Mouse (Mus musculus): ENCODE measurements around the gene Olfr1157. TPM values are rescaled to one million over a fixed set of nuclear protein-coding genes. Genes with fewer than 3 reads are reported as not detected.

Gene Olfr1157
- total RNA-seq (2023; ENCODE audit: inconsistent age) = not detected in 4 replicates

GRCm38 (mm10) chr2:87968199-87968598, at the start of gene Olfr1157:
Olfr1157 (minus strand) TSS chr2:87968299.

GRCm38 (mm10) chr2:88007515-88008318, 39.6 kb upstream of the Olfr1157 start, which contains the start of gene Olfr1160:
Olfr1160 (minus strand) TSS chr2:88008268.

DNA sequence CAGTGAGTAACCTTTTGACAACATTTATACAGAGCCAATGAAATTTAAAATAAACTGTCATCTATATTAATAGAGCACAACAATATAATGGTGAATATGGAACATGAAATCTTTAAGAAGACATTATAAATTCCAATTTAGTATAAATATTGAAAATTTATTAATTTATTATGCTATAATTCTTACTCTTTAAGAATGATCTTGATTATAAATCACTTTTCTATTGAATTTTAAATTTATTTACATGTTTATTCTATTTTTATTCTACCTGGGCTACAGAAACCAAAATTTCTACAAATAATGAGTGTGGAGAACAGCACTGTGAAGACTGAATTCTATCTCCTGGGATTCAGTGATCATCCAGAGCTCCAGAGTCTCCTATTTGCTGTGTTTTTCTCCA, 21.7 kb upstream of the Olfr1157 start, which contains the start of gene Olfr1158:
Olfr1158 (plus strand) TSS at position 301 of the 400 bp plus-strand sequence.

DNA sequence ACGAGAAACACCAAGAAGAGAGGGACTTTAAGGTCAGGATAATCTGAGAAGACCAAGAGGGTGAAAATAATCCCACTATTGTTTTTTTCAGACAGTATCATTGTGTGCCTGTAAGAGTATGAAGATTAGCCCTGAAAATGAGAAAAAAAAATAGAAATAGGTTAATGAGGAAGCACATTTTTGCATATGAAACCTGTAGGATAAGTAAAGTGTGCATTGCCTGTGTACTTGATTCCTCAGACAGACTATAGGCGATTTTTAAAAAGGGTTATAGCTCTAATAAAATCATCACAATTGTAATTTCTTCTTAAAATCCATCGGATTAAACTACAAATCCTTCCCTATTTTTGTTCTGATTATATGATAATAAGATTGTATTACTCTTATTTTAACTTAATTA, 6.5 kb upstream of the Olfr1157 start, which contains the start of gene Olfr74:
Olfr74 (minus strand) TSS at position 101 of the 400 bp plus-strand sequence.

DNA sequence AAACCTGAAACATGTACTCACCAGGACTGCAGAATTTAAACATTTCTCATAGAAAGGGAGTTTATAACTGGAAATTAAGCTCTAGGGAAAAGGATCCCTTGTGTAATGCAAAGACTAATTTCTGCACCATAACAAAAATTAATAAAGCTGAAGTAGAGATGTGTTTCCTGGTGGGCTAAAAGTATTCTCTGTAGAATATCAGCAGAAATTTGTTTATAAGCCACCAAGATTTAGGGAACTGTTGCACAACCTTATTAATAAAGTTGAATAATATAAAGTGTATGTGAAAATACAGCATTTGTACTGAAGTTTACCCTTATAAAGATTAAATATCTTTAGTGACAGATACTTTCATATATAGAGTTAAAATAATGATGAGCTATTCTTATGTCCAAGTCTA, 15.1 kb downstream of the Olfr1157 start, which contains the start of gene Olfr1156:
Olfr1156 (minus strand) TSS at position 101 of the 400 bp plus-strand sequence.

GRCm38 (mm10) chr2:87945037-87945436, 23.1 kb downstream of the Olfr1157 start, which contains the start of gene Olfr1155:
Olfr1155 (minus strand) TSS chr2:87945137.

Other genes starting within 250 kb of the Olfr1157 start
- not detected in 4 replicates for gene Olfr1138, start 228.3 kb downstream of the Olfr1157 start, total RNA-seq (2023; ENCODE audit: inconsistent age)
- not detected in 4 replicates for gene Olfr1140, start 224.5 kb downstream of the Olfr1157 start, total RNA-seq (2023; ENCODE audit: inconsistent age)
- gene Olfr1141, start 214.3 kb downstream of the Olfr1157 start, total RNA-seq (2023; ENCODE audit: inconsistent age) = not detected in 4 replicates
- not detected in 4 replicates for gene Olfr152, start 188.8 kb downstream of the Olfr1157 start, total RNA-seq (2023; ENCODE audit: inconsistent age)
- not detected in 4 replicates for gene Olfr1143, start 167.7 kb downstream of the Olfr1157 start, total RNA-seq (2023; ENCODE audit: inconsistent age)
- not detected in 4 replicates for gene Olfr1145, start 158.5 kb downstream of the Olfr1157 start, total RNA-seq (2023; ENCODE audit: inconsistent age)
- not detected in 4 replicates for gene Olfr1148, start 137.8 kb downstream of the Olfr1157 start, total RNA-seq (2023; ENCODE audit: inconsistent age)
- not detected in 4 replicates for gene Olfr1150-ps1, start 124.3 kb downstream of the Olfr1157 start, total RNA-seq (2023; ENCODE audit: inconsistent age)
- not detected in 4 replicates for gene Olfr1151, start 112.4 kb downstream of the Olfr1157 start, total RNA-seq (2023; ENCODE audit: inconsistent age)
- not detected in 4 replicates for gene Olfr1152, start 101.8 kb downstream of the Olfr1157 start, total RNA-seq (2023; ENCODE audit: inconsistent age)
- not detected in 4 replicates for gene Olfr1153, start 73.3 kb downstream of the Olfr1157 start, total RNA-seq (2023; ENCODE audit: inconsistent age)
- gene Olfr1154, start 63.1 kb downstream of the Olfr1157 start, total RNA-seq (2023; ENCODE audit: inconsistent age) = not detected in 4 replicates
- gene Olfr1155, start 23.2 kb downstream of the Olfr1157 start, total RNA-seq (2023; ENCODE audit: inconsistent age) = not detected in 4 replicates
- not detected in 4 replicates for gene Olfr1156, start 15.2 kb downstream of the Olfr1157 start, total RNA-seq (2023; ENCODE audit: inconsistent age)
- not detected in 4 replicates for gene Olfr74, start 6.4 kb upstream of the Olfr1157 start, total RNA-seq (2023; ENCODE audit: inconsistent age)
- gene Olfr1158, start 21.8 kb upstream of the Olfr1157 start, total RNA-seq (2023; ENCODE audit: inconsistent age) = not detected in 4 replicates
- not detected in 4 replicates for gene Olfr1160, start 40.0 kb upstream of the Olfr1157 start, total RNA-seq (2023; ENCODE audit: inconsistent age)
- not detected in 4 replicates for gene Olfr1161, start 54.5 kb upstream of the Olfr1157 start, total RNA-seq (2023; ENCODE audit: inconsistent age)
- gene Olfr73, start 69.4 kb upstream of the Olfr1157 start, total RNA-seq (2023; ENCODE audit: inconsistent age) = not detected in 4 replicates
- gene Olfr1162, start 82.8 kb upstream of the Olfr1157 start, total RNA-seq (2023; ENCODE audit: inconsistent age) = not detected in 4 replicates
- gene Olfr1163, start 103.5 kb upstream of the Olfr1157 start, total RNA-seq (2023; ENCODE audit: inconsistent age) = not detected in 4 replicates
- not detected in 4 replicates for gene Olfr1164, start 125.7 kb upstream of the Olfr1157 start, total RNA-seq (2023; ENCODE audit: inconsistent age)
- gene Olfr1166, start 160.0 kb upstream of the Olfr1157 start, total RNA-seq (2023; ENCODE audit: inconsistent age) = not detected in 4 replicates
- gene Olfr1167, start 186.9 kb upstream of the Olfr1157 start, total RNA-seq (2023; ENCODE audit: inconsistent age) = not detected in 4 replicates
- not detected in 4 replicates for gene Olfr1168, start 213.6 kb upstream of the Olfr1157 start, total RNA-seq (2023; ENCODE audit: inconsistent age)